Mouse (Mus musculus) neutrophil, adult 5-6 weeks (primary cell): ENCODE data around the gene Fbxo40. TPM values are rescaled to one million over a fixed set of nuclear protein-coding genes. Genes with fewer than 3 reads are reported as not detected.

Experiments
- ATAC-seq: fragments of 151-379, 151-347 bp; 2 replicates; pipeline ENCODE4 v1.8.0; 2017; ENCODE audit warnings: mild to moderate bottlenecking, moderate TSS enrichment; ENCODE audit not compliant: insufficient number of reproducible peaks, poor library complexity, low FRiP score, severe bottlenecking; ENCODE audit errors: extremely low read depth
- total RNA-seq: library from RNA; stranded (forward); fragments of 200-1000 nt; gene quantifications from 2 replicates; pipeline ENCODE4 v1.2.3, GENCODE M21; 2017

Gene Fbxo40
- total RNA-seq, 1 experiment from 2014 or later: 0.47 TPM

DNA sequence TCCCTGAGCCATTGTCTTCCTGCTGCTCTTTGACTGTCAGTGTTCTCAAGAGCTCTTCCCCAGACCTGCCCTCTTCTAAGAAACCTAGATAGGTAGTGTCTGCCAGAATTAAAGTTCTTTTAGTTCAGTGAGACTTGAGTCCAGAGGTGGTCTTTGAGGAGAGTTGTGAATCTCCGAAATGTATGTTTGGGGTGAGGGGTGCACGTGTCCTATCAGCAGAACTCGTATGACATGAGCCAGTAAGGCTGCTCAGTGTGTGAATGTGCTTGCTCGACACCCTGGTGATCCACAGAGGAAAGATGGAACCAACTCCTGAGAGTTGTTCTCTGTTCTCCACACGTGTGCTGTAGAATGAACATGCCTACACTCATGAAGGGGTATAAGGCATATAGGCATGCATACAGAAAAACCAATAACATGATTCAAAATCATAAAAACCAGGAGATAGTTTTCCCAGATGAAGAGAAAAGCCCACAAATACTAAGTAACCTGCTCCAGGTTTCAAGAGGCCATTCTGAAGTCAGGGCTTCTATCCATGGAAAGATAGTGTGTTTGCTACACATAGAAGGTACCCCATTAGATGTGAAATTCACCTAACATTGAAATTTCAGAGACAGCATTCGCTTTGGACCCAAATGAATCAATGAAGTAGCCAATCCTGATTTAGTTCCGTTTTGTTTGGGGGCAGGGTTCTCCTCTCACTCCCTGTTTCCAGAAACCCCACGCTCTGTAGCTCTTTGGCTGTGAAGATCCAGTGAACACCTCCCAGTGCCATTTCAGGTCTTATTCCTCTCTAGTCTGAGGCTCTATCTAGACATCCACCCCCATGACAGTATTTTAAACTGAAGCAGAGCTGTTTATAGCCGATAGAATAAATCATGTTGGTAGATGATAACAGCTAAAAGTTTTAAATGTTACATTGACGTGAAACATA, 63.5 kb downstream of the Fbxo40 start:
- no peak for ATAC-seq

DNA sequence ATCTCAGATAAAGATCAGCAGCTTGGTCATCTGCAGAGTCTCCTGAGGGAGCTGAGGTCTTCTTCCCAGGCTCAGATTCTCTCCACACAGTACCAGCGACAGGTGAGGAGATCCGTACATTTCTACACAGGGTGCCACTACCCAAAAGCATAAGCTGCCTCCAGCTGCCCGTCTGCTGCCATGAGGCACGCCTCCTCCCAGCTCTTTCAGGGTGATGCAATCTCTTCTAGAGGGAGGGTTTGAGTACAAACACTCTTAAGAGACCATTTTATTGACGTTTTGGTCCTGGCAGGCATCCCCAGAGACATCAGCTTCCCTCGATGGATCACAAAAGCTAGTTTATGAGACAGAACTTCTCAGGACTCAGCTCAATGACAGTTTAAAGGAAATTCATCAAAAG, 64.5 kb downstream of the Fbxo40 start:
- ATAC-seq: no peak

DNA sequence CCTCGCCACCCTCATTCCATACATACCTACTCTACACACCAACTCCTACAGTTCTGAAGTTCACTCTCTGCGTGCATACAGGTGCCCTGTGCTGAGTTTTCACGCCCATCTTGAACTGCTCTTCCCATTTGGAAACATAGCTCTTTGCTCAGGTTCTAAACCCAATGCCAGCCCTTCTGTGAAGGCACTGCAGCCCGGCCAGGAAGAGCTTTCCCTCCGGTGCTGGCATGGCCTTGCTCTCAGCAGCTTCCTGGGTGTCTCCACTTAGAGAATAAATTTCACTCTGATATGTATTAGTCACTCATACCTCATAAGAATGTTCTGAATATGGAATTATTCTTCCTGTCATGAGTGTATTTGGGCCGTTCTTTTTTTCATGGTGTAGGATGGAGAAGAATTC, 64.9 kb downstream of the Fbxo40 start:
- no peak for ATAC-seq

DNA sequence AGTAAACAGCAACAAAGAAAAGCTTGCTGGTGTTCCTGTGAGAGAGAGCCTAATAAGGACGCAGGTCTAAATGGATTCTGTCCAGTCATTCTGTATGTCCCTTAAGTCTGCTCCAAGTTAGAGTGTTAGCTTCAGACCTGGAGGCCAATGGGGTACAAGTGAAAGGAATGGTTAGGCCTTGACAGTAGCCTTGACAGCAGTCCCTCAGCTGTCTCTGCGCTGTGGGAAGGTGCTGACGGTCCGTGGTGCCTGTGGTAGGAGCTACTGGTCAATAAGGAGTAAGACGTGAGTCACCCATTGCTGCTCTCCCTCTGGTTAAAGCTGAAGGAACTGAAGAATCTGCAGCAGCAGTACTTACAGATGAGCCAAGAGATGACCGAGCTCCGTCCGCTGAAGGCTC, 66.0 kb downstream of the Fbxo40 start:
- ATAC-seq: no peak

DNA sequence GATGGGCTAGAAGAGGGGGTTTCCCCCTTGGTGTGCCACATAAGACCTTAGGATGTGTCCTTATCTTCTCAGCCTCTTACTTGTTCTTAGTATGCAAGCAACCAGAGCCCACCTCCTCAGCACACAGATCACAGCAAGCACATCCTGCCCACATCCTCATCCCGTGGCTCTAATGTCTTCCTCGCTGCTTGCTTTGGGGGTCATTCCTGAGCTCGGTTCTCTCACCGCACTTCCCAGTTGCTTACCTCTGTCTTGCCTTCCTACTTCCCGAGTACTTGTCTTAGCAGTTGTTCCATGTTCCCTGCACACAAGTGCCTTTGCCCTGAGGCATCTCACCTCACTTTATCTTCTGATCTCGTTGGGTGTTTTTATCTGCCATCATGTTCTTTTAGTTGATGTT, 68.3 kb downstream of the Fbxo40 start:
- no peak for ATAC-seq

DNA sequence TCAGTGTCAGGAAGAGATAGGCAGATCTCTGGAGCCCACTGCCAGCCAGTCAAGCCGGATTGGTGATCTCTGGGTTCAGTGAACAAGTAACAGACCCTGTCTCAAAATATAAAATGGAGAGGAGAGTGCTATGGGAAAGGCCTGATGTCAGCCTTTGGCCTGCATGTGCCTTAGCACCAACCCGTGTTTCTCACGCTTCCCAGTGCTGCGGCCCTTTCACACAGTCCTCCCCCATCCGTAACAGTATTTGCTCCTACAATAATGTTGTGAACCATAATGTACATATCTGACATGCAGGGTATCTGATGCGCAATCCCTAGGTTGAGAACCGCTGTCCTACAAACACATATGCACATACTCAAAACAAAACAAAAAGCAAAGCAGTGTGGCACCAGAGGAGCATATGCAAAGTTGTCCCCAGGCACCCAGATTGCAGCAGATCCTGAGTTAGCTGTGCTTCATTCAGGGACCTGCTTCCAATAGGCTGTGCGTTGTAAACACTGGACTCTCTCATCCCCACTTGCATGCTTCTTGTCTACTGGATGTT, 69.1 kb downstream of the Fbxo40 start:
- no peak for ATAC-seq

DNA sequence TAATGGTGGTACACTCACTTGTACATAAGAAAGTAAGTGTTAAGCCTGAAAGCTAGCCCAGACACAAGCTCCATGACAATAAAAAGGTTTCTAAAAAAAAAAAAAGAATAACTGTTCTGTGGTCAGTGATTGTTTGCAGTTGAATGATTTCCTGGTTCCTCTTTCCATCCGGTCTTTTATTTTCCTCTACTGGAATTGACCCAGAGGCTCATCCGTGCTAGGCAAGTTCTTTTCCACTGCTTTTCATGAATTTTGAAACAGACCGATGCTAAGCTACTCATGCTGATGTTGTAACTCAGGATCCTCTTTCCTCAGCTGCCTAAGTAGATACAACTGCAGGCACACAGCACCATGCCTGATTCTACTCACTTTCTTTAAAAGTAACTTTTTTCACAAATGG, 69.9 kb downstream of the Fbxo40 start:
- ATAC-seq: no peak

DNA sequence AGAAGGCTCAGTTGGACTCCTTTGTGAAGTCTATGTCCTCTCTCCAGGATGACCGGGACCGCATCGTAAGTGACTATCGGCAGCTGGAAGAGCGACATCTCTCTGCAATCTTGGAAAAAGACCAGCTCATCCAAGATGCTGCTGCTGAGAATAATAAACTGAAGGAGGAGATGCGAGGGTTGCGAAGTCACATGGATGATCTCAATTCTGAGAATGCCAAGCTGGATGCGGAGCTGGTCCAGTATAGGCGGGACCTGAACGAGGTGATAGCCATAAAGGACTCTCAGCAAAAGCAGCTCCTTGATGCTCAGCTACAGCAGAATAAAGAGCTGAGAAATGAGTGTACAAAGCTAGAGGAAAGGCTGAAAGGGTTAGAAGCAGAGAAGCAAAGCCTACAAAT, 71.8 kb downstream of the Fbxo40 start:
- no peak for ATAC-seq

DNA sequence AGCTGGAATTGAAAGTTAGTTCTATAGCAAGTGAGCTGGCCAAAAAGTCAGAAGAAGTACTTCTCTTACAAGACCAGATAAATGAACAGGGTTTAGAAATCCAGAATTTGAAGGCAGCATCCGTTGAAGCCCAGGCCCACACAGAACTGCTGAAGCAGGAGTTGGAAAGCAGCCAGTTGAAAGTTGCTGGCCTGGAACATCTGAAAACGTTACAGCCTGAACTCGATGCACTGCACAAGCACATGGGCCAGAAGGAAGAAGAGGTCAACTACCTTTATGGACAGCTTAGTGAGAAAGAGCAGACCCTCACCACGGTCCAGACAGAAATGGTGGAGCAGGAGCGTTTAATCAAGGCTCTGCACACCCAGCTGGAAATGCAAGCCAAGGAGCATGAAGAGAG, 76.1 kb downstream of the Fbxo40 start:
- no peak for ATAC-seq

Other genes starting within 250 kb of the Fbxo40 start
- 63.0 and 75.4 TPM in 2 replicates for gene Slc15a2, start 205.5 kb downstream of the Fbxo40 start, total RNA-seq
- 19.4 and 26.1 TPM in 2 replicates for gene Iqcb1, start 162.1 kb downstream of the Fbxo40 start, total RNA-seq
- 5.0 and 7.6 TPM in 2 replicates for gene Eaf2, start 115.5 kb downstream of the Fbxo40 start, total RNA-seq
- 42.7 and 44.3 TPM in 2 replicates for gene Golgb1, start 115.3 kb downstream of the Fbxo40 start, total RNA-seq
- 537 and 551 TPM in 2 replicates for gene Hcls1, start 55.5 kb downstream of the Fbxo40 start, total RNA-seq
- 4.4 TPM in 2 replicates for gene Polq, start 21.3 kb upstream of the Fbxo40 start, total RNA-seq